Mouse (Mus musculus): Measurements from ENCODE around the gene Mettl21a.

- TF ChIP-seq POLR2A (IDR thresholded peaks at IDR 0.05; ENCODE audit: extremely low read depth, insufficient read depth, low read length) (no peak), CTCF (IDR thresholded peaks at IDR 0.05; ENCODE audit: low read depth, low read length) (no peak)
Observed at GRCm38 (mm10) chr1:64576732-64577131, 40.3 kb downstream of the Mettl21a start.

All from liver, adult 2 months (tissue).